Mouse (Mus musculus): ENCODE measurements around the gene Hps1.

Gene Hps1

DNA sequence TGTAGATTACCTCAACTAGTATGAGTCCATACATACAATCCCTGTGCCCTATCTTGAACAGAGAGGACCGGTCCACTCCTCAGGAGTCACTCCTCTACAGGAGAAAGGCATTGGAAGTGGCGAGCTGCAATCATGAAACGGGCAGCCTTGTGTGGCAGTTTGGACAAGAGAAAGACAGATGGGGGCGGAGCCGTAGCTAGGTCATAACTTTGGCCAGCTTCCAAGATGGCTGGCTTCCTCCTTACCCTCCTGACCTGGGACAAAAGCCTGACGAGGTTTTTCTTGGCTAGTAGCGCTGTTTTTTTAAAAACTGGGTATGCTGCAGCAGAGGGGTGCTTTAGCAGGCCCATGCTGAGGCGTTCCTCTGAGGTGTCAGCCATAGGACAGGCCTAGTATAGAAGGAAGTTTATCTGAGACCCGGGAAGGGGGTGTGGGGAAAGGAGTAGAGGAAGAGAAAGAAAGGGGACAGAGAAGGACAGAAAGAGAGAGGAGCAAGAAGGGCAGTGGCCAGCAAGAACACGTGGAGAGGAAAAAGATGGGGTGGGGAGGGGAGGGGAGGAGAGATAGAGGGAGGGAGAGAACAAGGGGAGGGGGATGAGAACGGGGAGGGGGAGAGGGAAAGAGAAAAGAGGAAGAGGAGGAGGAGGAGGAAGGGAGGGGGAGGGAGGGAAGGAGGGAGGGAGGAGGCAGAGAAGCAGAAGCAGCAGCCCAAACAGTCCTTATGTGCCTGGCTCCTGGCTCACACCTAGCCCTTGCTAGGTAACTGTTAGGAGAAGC, 26.4 kb downstream of the Hps1 start:
- DNase-seq, result peak in 1 of 2 experiments; percentile 54

GRCm38 (mm10) chr19:42752363-42752931, 27.3 kb downstream of the Hps1 start, which contains the start of gene Pyroxd2:
Gene Pyroxd2 (minus strand): TSS chr19:42752775.
- peak; percentile 82 to 86 for DNase-seq

DNA sequence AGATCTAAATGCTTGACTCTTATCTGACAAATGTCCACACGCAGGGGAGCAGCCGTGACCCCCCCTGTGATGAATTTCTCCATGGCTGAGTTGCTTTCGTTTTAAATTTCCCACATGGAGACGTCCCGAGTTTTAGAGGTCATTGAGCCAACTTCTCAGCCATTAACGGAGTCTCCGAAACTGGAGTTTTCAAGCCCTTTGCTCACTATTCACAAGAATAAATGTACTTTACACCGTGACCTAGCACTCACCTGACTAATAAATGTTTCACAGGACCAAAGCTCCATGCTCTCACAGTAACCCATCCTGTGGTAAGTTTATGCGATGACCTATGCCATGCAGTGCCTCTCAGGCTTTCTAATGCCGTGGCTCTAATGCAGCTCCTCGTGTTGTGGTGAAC, 29.6 kb downstream of the Hps1 start:
- DNase-seq, result no peak

GRCm38 (mm10) chr19:42746702-42747101, 33.1 kb downstream of the Hps1 start:
- DNase-seq, result no peak

- DNase-seq, result no peak
Measured at GRCm38 (mm10) chr19:42745869-42746224, 33.9 kb downstream of the Hps1 start.

DNA sequence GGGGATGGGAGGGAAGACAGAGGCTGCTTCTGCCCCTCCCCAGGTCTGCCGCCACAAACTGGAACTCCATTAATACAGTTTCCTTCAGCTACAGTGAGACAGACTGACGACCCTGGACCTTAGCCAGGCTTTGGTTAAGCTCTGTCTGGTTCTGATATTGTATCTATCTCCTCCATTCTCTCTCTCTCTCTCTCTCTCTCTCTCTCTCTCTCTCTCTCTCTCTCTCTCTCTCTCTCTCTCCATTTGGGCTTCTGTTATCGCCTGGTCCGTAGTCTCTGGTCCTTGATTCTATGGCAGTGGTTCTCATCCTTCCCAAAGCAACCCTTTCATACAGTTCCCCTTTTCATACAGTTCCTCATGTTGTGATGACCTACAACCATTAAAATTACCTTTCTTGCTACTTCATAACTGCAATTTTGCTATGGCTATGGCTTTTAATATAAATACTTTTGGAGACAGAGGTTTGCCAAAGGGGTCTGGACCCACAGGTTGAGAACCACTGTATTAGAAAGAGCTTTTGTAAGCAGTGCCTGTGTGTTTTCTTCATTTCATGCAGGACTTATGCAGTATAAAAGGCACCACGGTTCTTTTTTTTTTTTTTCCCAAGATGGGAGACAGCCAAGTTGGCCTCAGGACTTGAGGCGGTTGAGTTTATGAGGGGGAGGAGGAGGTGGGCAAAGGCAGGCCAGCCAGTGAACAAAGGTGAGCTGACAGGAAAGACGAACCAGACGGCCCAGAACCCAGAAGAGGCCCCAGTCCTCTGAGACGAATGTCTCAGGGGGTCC, 34.5 kb downstream of the Hps1 start:
- DNase-seq, result no peak

- peak; percentile 74 to 76 for DNase-seq
Measured at GRCm38 (mm10) chr19:42744162-42744586, 35.6 kb downstream of the Hps1 start.

DNA sequence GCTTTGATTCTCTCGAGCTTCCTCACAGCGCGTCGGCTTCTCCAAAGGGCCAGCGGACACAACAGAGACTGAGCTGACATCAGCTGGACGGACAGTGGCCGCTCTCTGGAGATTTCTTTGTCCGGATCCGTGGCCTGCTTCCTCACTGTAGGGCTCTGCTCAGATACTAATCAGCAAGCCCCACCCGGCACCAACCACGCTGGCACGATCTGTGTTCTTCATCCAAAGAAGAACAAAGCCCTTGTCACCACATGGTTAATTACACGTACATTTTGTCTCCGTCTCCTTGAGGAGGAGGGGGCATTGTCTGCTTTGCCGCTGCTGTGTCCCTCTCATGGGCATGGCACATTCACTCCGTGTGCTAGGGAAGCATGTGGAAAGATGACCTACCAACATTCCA, 36.5 kb downstream of the Hps1 start:
- DNase-seq, result no peak

DNA sequence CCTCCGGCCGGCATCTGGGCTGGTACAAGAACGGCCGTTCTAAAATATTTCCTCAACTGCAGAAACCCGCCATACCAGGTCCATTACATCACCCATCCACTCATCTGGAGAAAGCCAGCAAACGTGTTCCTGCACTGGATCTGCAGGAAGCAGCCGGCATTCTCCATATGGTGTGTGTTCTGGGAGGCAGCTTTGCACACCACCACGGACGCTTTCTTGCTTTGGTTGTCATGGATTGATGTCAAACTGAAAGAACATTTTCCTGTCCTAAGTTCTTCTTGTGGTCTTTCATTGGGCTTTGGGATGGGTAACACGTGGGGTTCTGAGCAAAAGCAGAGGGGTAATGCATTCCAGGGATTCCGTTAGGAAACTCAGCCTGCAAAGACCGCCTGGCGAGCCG, 37.9 kb downstream of the Hps1 start:
- DNase-seq, result no peak

- no peak for DNase-seq
Measured at GRCm38 (mm10) chr19:42740163-42740899, 39.4 kb downstream of the Hps1 start.

GRCm38 (mm10) chr19:42739734-42740133, 40.0 kb downstream of the Hps1 start:
- DNase-seq, result no peak

DNA sequence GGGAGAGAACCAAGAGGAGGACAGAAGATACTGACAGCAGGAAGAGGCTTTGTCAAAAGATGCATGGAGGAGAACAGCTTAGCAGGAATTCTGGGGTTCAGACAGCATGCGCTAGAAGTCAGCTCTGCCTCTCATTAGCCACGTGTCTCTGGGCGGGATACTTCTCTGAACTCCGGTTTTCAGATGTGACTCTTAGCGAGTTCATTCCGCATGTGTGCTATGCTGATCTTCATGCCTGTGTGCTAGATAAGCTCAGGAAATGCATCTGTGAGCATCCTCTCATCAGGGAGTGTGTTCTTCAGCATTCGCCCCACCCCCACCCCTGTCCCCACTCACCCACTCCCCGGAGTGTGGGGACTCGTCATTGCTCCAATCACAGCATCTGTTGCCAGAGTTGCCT, 42.0 kb downstream of the Hps1 start:
- DNase-seq, result no peak

- peak in 1 of 2 experiments; percentile 61 for DNase-seq
Measured at GRCm38 (mm10) chr19:42734982-42735381, 44.8 kb downstream of the Hps1 start.

- DNase-seq, result no peak
Measured at GRCm38 (mm10) chr19:42727424-42727823, 52.4 kb downstream of the Hps1 start.

GRCm38 (mm10) chr19:42726766-42727165, 53.0 kb downstream of the Hps1 start:
- DNase-seq, result peak; percentile 66 to 74

DNA sequence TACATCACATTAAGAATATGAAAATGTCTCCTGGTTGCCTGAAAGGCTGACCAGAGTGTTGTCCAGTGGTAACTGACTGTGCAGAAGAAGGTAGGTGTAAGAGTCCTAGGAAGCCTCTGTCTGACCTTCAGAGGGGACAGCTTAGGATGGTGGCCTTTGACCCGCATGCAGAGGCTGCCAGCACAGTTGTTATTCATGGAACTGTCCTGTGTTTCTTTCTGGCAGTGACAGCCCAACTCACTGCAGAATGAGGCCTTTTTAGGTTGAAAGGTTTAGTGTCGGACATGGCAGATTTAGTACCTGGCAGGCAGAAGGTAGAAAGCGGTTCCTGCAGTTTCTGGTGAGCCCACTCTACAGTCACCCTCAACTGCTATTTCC, 53.8 kb downstream of the Hps1 start:
- DNase-seq, result no peak

DNA sequence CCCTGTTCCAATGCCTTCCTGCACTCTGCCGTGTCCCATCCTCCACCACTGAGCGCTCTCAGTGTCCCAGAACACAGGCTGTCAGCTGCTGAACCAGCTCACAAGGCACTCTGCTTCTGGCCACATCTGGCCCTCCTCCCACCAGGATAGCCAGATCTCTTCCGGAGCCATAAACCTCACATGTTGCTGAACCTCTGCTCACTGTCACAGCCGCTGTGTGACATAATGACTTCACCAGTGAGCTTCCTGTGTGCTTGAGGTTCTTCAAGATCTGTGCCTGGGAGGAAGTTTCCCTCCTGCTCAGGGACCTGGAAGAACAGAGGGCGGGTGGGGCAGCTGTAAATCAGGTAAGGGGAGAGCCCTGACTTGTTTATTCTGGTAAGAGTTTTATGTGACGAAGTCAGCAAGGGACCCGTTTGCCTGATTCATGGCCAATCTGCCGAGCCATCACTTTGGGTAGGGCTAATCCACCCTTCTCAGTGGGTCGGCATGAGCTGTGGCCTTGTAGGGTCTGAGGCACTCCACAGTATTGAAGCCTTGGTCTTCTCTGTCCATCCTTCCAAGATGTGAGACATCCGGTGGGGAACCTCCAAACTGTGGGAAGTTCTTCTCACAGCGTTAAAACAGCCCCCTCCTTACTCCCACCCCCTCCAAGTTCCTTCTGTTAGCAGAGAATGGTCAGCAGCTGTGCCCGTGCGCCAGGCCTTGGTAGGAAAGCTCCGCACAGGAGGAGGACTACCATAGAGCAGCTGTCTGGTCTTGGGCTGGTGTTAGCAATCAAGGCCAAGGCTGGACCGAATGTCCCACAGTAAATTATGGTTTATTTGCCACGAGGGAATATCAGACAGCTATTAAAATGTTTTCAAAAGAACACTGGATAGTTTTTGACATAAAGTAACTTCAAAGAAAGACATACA, 54.5 kb downstream of the Hps1 start:
- DNase-seq, result no peak

DNA sequence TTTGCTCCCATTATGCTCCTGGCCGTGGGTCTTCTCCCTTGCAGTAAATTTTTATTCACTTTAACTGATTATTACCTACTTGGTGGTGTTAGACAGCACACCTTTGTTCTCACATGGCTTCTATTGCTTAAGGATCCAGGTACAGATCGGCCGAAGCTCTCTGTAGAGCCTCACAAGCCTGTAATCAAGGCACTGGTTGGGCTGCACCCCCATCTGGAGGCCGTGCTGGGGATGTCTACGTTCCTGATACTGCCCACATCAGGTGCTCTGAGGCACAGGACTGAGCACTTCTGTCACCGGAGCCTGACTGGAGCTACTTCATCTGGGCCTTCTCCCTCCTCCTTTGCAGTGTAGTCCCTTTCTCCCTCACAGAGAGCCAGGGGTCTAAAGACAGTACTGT, 56.5 kb downstream of the Hps1 start:
- peak in 1 of 2 experiments; percentile 28 for DNase-seq

DNA sequence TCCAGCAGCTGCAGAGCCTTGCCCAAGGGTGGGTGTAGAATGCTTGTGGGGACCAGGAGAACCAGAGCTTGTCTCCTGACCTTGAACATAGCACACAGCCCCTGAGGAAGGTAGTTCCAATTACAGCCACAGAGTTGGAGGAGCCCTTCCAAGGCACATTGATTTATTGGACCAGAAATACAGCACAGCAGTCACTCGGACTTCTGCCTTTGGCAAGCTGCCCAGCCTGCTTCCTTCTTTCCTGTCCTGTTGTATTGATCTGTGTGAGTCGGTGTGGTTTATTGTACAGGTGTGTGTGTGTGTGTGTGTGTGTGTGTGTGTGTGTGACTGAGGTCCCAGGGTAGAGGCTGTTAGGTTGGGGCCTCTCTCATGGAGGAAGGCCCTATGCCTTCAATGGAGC, 57.3 kb downstream of the Hps1 start:
- DNase-seq, result peak; percentile 66 to 70

- no peak for DNase-seq
Measured at GRCm38 (mm10) chr19:42718101-42718500, 61.7 kb downstream of the Hps1 start.

GRCm38 (mm10) chr19:42717668-42718067, 62.1 kb downstream of the Hps1 start:
- no peak for DNase-seq

GRCm38 (mm10) chr19:42716507-42716906, 63.3 kb downstream of the Hps1 start:
- no peak for DNase-seq
